Mouse (Mus musculus) neural tube, embryonic 11.5 days (tissue): ENCODE measurements around the gene Lypd6. TPM values are rescaled to one million over a fixed set of nuclear protein-coding genes. Genes with fewer than 3 reads are reported as not detected.

Source experiments
- ATAC-seq: fragments of 200-750 bp; cut with Nextera tagmentation; 2 replicates; pipeline ENCODE4 v1.8.0; 2017; ENCODE audit warnings: moderate number of reproducible peaks, mild to moderate bottlenecking, moderate TSS enrichment, moderate library complexity; ENCODE audit not compliant: insufficient read depth, low FRiP score, low TSS enrichment
- DNase-seq: peaks from one replicate; pipeline ENCODE4 v3.0.0-alpha.2; 2015; ENCODE audit warnings: low spot score
- H3K27ac ChIP-seq: fragments of 300-500 bp; sonication (generic); 2 replicates; pipeline ENCODE4 v1.5.1; 2014; ENCODE audit warnings: low read depth, mild to moderate bottlenecking, low read length
- H3K27me3 ChIP-seq: fragments of 300-500 bp; sonication (generic); 2 replicates; pipeline ENCODE4 v1.6.1; 2014; ENCODE audit warnings: mild to moderate bottlenecking, low read length, mixed read lengths; ENCODE audit not compliant: control insufficient read depth, insufficient read depth
- H3K36me3 ChIP-seq: fragments of 300-500 bp; sonication (generic); 2 replicates; pipeline ENCODE4 v1.6.1; 2014; ENCODE audit warnings: mild to moderate bottlenecking, low read length, moderate library complexity, mixed read lengths; ENCODE audit not compliant: control insufficient read depth, insufficient read depth
- H3K4me1 ChIP-seq: fragments of 300-500 bp; sonication (generic); 2 replicates; pipeline ENCODE4 v1.6.1; 2014; ENCODE audit warnings: low read length, mixed read lengths; ENCODE audit not compliant: control insufficient read depth, insufficient read depth
- H3K4me2 ChIP-seq: fragments of 300-500 bp; sonication (generic); 2 replicates; pipeline ENCODE4 v1.6.1; 2014; ENCODE audit warnings: low read depth, mild to moderate bottlenecking, moderate library complexity
- H3K4me3 ChIP-seq: fragments of 300-500 bp; sonication (generic); 2 replicates; pipeline ENCODE4 v1.5.1; 2014; ENCODE audit warnings: low read depth, low read length
- H3K9ac ChIP-seq: fragments of 300-500 bp; sonication (generic); 2 replicates; pipeline ENCODE4 v1.6.1; 2014; ENCODE audit warnings: mild to moderate bottlenecking, low read length
- H3K9me3 ChIP-seq: fragments of 300-500 bp; sonication (generic); 2 replicates; pipeline ENCODE4 v1.6.1; 2016; ENCODE audit warnings: low read length; ENCODE audit not compliant: control insufficient read depth
- WGBS: fragments of 180-500 bp; shearing (Covaris S2); extraction: QIAGEN DNeasy Blood & Tissue Kit; methylation state at CpG from one replicate; pipeline ENCODE4 v1.1.7; 2014; 5-methylcytosine and 5-hydroxymethylcytosine counted together
- polyA plus RNA-seq: library from polyadenylated mRNA; unstranded; fragments of >200 nt; fragmentation: Nextera tagmentation; extraction: Ambion mirVana; gene quantifications from 2 replicates; pipeline ENCODE4 v1.2.1, GENCODE M21; 2014

Gene Lypd6
- polyA plus RNA-seq, 1 experiment from 2014 or later, result 6.2 TPM

DNA sequence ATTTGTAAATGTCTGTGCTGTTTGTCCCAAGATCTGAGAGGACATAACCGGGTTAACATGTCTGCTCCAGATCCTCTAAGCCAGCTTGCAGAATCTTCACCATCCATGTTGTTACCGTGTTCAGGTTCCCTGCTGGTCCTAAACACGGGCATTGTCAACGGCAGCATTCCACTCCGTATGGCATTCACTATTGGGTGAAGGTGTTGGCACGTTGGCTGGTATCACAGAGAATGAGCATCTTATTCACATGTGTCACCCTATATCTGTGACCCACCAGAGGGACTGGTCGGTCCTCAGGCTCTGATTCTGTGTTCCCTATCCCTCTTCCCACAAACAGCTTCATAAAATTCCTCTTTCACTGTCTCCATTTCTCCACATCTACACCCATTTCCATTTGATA, 52.9 kb downstream of the Lypd6 start:
- no peak for ATAC-seq
- Histone ChIP-seq H3K9me3 (no peaks in the 10 kb centered on the region), H3K9ac (no peak overlapping the region), H3K4me2 (no peak overlapping the region), H3K27me3 (no peaks in the 10 kb centered on the region), H3K4me1 (no peaks in the 10 kb centered on the region), H3K27ac (no peak overlapping the region), H3K36me3 (no peaks in the 10 kb centered on the region), H3K4me3 (no peak overlapping the region)
- WGBS, result 95% methylated on average over 7 of the region's 7 CpGs
- DNase-seq, result no peak

DNA sequence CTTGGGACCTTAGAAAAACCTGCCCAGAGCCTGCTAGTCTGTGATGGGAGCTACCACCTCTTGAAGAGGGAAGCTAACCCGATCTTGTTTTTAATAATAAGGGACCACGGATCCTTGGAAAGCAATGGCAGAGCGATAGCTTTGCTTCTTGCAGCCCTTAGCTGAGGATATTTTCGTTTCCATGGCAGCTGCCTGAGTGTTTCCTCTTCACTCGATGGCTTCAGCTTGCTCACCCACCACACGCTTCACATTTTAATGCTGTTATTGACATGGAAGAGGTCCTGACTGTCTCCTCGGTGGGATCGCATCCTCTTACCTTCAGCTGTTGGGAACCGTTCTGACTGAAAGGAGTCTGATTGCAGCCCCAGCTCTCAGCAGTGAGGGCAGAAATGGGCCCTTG, 54.6 kb downstream of the Lypd6 start:
- Histone ChIP-seq H3K36me3 (no peaks in the 10 kb centered on the region), H3K4me1 (no peaks in the 10 kb centered on the region), H3K27ac (no peak overlapping the region), H3K9me3 (no peaks in the 10 kb centered on the region), H3K4me3 (no peak overlapping the region), H3K27me3 (no peaks in the 10 kb centered on the region), H3K9ac (no peak overlapping the region), H3K4me2 (no peak overlapping the region)
- DNase-seq (no peak), ATAC-seq (no peak)
- 86% methylated on average over 9 of the region's 9 CpGs for WGBS

DNA sequence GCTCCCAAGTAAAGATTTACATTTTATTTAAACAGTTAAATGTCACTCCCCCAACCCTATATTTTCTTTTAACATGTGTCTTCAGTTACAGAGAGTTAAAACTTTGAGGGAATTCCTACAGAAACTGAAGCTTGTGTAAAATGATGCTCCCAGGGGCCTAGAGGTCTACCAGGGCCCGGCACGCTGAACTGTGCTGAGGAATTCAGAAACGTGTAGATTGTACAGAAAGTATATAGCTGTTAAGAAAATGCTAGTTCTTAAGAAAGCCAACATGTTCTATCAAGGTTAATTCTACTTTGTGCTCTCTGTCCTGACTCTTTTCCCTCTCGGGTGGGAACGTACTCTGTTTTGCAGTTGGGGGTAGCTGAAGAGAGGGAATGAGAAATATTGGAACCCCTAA, 57.1 kb downstream of the Lypd6 start:
- no peak for DNase-seq
- no peaks in the 10 kb centered on the region for H3K9me3 ChIP-seq
- no peak overlapping the region for H3K9ac ChIP-seq
- H3K4me3 ChIP-seq, result no peak overlapping the region
- H3K4me1 ChIP-seq, result no peaks in the 10 kb centered on the region
- no peak overlapping the region for H3K4me2 ChIP-seq
- H3K27ac ChIP-seq, result no peak overlapping the region
- WGBS, result 74% methylated on average over 5 of the region's 5 CpGs
- ATAC-seq, result no peak
- no peaks in the 10 kb centered on the region for H3K36me3 ChIP-seq
- no peaks in the 10 kb centered on the region for H3K27me3 ChIP-seq

DNA sequence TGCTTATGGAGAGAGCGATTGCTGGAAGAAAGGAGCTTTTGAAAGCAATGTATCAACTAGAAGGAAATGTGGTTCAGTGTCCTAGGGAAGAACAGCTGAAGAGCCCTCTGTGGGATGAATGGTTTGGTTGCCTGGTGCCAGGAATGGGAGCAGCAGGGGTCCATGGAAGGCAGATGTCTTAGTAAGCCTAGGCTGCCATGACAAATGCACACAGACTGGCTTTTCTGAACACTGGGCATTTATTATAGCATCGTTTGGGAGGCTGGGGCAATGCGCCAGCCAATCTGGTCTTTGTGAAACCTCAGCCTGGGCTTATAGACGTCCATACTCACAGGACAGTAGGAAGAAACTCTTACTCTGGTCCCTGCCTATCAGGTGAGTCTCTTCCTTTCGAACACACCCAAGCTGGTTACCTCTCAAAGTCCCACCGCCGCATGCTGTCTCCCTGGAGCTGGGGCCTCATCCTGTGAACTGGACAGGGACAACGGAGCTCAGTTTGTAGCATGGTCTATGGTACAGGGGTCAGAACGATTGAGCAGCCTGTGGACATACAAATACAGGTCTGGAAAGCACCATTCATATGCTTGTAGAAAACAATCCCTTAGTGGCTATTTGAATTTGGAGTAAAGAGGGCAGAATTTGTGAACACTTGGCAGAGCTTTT, 61.4 kb downstream of the Lypd6 start:
- no peaks in the 10 kb centered on the region for H3K27me3 ChIP-seq
- no peaks in the 10 kb centered on the region for H3K4me1 ChIP-seq
- H3K4me3 ChIP-seq, result no peak overlapping the region
- no peak overlapping the region for H3K27ac ChIP-seq
- no peak overlapping the region for H3K9ac ChIP-seq
- ATAC-seq, result peak; percentile 61; the same call in 1 of the 2 replicates
- WGBS, result 74% methylated on average over 9 of the region's 9 CpGs
- H3K9me3 ChIP-seq, result no peaks in the 10 kb centered on the region
- peak; percentile 39 for DNase-seq
- no peak overlapping the region for H3K4me2 ChIP-seq
- H3K36me3 ChIP-seq, result no peaks in the 10 kb centered on the region

DNA sequence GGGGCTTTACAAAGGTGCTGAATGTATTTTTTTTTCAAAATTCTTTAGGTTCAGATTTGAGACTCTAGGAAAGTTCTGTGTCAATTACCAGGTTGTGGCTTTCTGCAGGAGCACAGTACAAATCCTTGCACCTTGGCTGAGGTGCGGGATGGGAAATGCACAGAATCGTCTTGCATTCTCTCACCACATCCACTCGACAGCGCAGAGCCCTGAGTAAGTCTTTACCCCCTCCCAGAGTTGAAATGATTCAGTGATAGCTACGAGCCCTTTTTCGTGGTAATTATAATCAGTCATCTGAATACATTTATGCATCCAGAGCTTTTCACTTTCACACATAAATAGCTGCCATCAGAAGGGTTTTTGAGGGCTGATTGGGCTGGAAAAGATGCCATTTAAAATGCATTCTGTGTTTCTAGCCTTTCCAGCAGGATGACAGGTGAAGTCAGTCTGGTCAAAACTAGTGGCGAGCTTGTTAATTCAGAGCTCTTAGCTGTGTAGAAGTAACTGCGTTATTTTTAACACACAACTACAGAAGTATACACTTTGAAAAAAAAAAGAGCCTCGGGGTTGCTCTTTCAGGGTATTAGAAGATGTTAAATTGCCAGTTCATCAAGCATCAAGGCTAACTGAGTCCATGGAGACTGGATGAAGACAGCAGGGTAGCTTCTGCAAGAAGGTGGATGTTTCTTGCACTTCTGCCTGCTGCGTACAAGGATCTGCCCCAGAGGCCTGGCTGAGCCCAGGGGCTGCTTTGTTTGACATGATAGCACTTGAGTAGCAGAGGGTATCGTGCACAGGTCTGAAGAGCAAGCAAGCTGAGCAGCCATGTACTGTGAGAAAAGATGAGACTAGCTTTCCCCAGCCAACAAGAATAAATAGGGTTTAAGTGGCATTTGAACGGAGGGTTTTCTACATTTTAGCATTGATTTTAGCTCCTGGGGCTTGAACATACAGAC, 62.4 kb downstream of the Lypd6 start:
- Histone ChIP-seq H3K9me3 (no peaks in the 10 kb centered on the region), H3K27ac (no peak overlapping the region), H3K9ac (no peak overlapping the region), H3K36me3 (no peaks in the 10 kb centered on the region), H3K4me1 (no peaks in the 10 kb centered on the region), H3K4me2 (no peak overlapping the region), H3K4me3 (no peak overlapping the region), H3K27me3 (no peaks in the 10 kb centered on the region)
- ATAC-seq (no peak), DNase-seq (no peak)
- WGBS, result 84% methylated on average over 12 of the region's 12 CpGs

DNA sequence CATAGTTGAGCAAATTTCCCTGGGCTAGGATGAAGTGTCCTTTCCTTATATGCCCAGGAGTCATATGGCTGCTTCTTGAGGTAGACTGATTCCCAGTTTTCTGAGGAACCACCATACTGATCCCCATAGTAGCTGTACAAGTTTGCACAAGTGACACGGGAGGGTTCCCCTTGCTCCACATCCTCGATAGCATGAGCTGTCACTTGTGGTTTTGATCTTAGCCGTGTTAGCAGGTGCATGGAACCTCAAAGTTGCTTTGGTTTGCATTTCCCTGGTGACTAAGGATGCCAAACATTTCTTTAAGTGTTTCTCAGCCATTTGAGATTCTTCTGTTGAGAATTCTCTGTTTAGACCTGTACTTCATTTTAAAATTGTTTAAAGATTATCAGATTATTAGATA, 64.4 kb downstream of the Lypd6 start:
- H3K9ac ChIP-seq, result no peak overlapping the region
- H3K36me3 ChIP-seq, result no peaks in the 10 kb centered on the region
- no peaks in the 10 kb centered on the region for H3K27me3 ChIP-seq
- no peak overlapping the region for H3K4me2 ChIP-seq
- DNase-seq (no peak), ATAC-seq (no peak)
- no peak overlapping the region for H3K27ac ChIP-seq
- H3K4me1 ChIP-seq, result no peaks in the 10 kb centered on the region
- 90% methylated on average over 3 of the region's 3 CpGs for WGBS
- H3K4me3 ChIP-seq, result no peak overlapping the region
- no peaks in the 10 kb centered on the region for H3K9me3 ChIP-seq

DNA sequence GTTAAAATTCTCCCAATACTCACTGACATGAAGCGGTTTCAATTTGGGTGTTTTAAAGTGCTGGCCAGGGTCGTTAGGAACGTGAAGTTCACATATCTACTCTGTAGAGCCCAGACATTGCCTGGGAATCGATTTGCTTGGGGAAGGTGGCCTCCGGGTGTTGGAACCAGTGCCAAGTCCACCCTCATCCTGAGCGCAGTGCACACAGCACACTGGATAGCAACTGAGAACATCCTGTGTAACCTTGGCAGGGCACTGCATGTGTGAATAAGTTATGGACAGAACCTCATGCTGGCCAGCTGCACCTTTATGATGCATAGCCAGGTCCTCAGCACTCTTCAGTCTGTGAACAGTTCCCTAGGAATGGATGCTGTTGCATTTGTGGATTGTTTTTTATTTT, 77.4 kb downstream of the Lypd6 start:
- H3K27me3 ChIP-seq, result no peaks in the 10 kb centered on the region
- 77% methylated on average over 6 of the region's 6 CpGs for WGBS
- ATAC-seq (no peak), DNase-seq (no peak)
- no peak overlapping the region for H3K4me2 ChIP-seq
- H3K9me3 ChIP-seq, result no peaks in the 10 kb centered on the region
- H3K36me3 ChIP-seq, result no peaks in the 10 kb centered on the region
- no peaks in the 10 kb centered on the region for H3K4me1 ChIP-seq
- no peak overlapping the region for H3K4me3 ChIP-seq
- H3K27ac ChIP-seq, result no peak overlapping the region
- H3K9ac ChIP-seq, result no peak overlapping the region

DNA sequence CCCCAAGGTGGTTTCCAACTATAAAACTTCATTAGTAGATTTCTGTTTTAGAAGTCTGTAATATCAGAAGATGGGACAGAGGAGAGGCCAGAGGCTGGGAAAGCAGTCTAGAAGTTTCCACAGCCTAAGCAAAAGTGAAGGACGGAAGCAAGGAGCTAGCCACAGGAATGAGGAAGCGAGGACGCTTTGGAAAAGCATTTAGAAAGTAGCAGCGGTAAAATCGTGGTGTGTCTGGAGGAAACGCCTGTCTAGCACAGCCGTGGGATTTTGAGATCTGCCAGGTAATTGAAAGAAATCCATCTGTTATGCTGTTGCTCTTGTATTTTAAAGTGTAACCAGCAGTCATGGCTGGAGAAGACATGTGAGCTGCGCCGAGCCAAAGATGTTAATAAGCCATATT, 81.1 kb downstream of the Lypd6 start:
- 82% methylated on average over 9 of the region's 9 CpGs for WGBS
- H3K4me2 ChIP-seq, result no peak overlapping the region
- H3K4me1 ChIP-seq, result no peaks in the 10 kb centered on the region
- H3K9me3 ChIP-seq, result no peaks in the 10 kb centered on the region
- H3K27ac ChIP-seq, result no peak overlapping the region
- no peak overlapping the region for H3K4me3 ChIP-seq
- ATAC-seq (no peak), DNase-seq (no peak)
- no peak overlapping the region for H3K9ac ChIP-seq
- no peaks in the 10 kb centered on the region for H3K36me3 ChIP-seq
- no peaks in the 10 kb centered on the region for H3K27me3 ChIP-seq
